Mouse (Mus musculus) embryonic facial prominence, embryonic 15.5 days (tissue): ENCODE data around the gene Sec14l5. TPM values are rescaled to one million over a fixed set of nuclear protein-coding genes. Genes with fewer than 3 reads are reported as not detected.

Source experiments
- ATAC-seq: fragments of 200-750 bp; cut with Nextera tagmentation; 2 replicates; pipeline ENCODE4 v1.8.0; 2017; ENCODE audit warnings: low read depth, moderate TSS enrichment; ENCODE audit not compliant: insufficient number of reproducible peaks, low FRiP score, low TSS enrichment
- H3K27ac ChIP-seq: fragments of 300-500 bp; sonication (generic); replicated peaks from 2 replicates; pipeline ENCODE4 v1.5.1; 2015; ENCODE audit warnings: mild to moderate bottlenecking, inconsistent platforms
- H3K27me3 ChIP-seq: fragments of 300-500 bp; sonication (generic); 2 replicates; pipeline ENCODE4 v1.6.1; 2015; ENCODE audit warnings: inconsistent platforms
- H3K36me3 ChIP-seq: fragments of 300-500 bp; sonication (generic); 2 replicates; pipeline ENCODE4 v1.6.1; 2015; ENCODE audit warnings: mild to moderate bottlenecking, inconsistent platforms
- H3K4me1 ChIP-seq: fragments of 300-500 bp; sonication (generic); 2 replicates; pipeline ENCODE4 v1.6.1; 2015; ENCODE audit warnings: inconsistent platforms
- H3K4me2 ChIP-seq: fragments of 300-500 bp; sonication (generic); replicated peaks from 2 replicates; pipeline ENCODE4 v1.6.1; 2015; ENCODE audit warnings: mild to moderate bottlenecking, inconsistent platforms
- H3K4me3 ChIP-seq: fragments of 300-500 bp; sonication (generic); replicated peaks from 2 replicates; pipeline ENCODE4 v1.5.1; 2015; ENCODE audit warnings: mild to moderate bottlenecking, inconsistent platforms
- H3K9ac ChIP-seq: fragments of 300-500 bp; sonication (generic); 2 replicates; pipeline ENCODE4 v1.6.1; 2015; ENCODE audit warnings: inconsistent platforms
- H3K9me3 ChIP-seq: fragments of 300-500 bp; sonication (generic); replicated peaks from 2 replicates; pipeline ENCODE4 v1.6.1; 2016; ENCODE audit warnings: inconsistent platforms
- WGBS: fragments of 180-500 bp; shearing (Covaris S2); methylation state at CpG from one replicate; pipeline ENCODE4 v1.1.7; 2015; 5-methylcytosine and 5-hydroxymethylcytosine counted together
- polyA plus RNA-seq: library from polyadenylated mRNA; unstranded; fragments of >200 nt; fragmentation: Nextera tagmentation; extraction: Ambion mirVana; gene quantifications from 2 replicates; pipeline ENCODE4 v1.2.1, GENCODE M21; 2015

Gene Sec14l5
- polyA plus RNA-seq, 1 experiment from 2014 or later, result 0.35 TPM

- no peaks in the 10 kb centered on the region for H3K9me3 ChIP-seq
- peak overlapping the region; percentile 54 for H3K4me2 ChIP-seq
- peak overlapping the region; percentile 43 for H3K4me3 ChIP-seq
- WGBS, result 2% methylated on average over 25 of the region's 25 CpGs
- H3K4me1 ChIP-seq, result peaks cover 59% of the 10 kb centered on the region
- no peaks in the 10 kb centered on the region for H3K36me3 ChIP-seq
- ATAC-seq, result no peak
- H3K27ac ChIP-seq, result peak overlapping the region; percentile 73
- H3K27me3 ChIP-seq, result peaks cover 44% of the 10 kb centered on the region
- no peak overlapping the region for H3K9ac ChIP-seq
These were observed 15.5 kb upstream of the Sec14l5 start for GRCm38 (mm10) chr16:5131251-5131922.

GRCm38 (mm10) chr16:5132401-5132801, 14.5 kb upstream of the Sec14l5 start, which contains the start of gene Ppl:
TSS of gene Ppl (minus strand) at chr16:5132421.
- Histone ChIP-seq H3K4me3 (peak within 1 kb of the TSS; percentile 43), H3K27me3 (peaks cover 44% of the 10 kb centered on the region), H3K9me3 (no peaks in the 10 kb centered on the region), H3K4me1 (peaks cover 59% of the 10 kb centered on the region), H3K9ac (peak within 1 kb of the TSS; percentile 4; the same call in 1 of the 2 replicates), H3K4me2 (peak within 1 kb of the TSS; percentile 54), H3K27ac (peak within 1 kb of the TSS; percentile 73), H3K36me3 (no peaks in the 10 kb centered on the region)
- under 1% methylated on average over 32 of the region's 39 CpGs for WGBS
- ATAC-seq, result peak; percentile 35

- H3K4me2 ChIP-seq, result peak overlapping the region; percentile 1; the same call in 1 of the 2 replicates
- H3K27ac ChIP-seq, result peak overlapping the region; percentile 78
- no peaks in the 10 kb centered on the region for H3K36me3 ChIP-seq
- H3K4me1 ChIP-seq, result peaks cover 55% of the 10 kb centered on the region
- no peak overlapping the region for H3K9ac ChIP-seq
- H3K9me3 ChIP-seq, result no peaks in the 10 kb centered on the region
- ATAC-seq, result peak; percentile 52
- peaks cover 40% of the 10 kb centered on the region for H3K27me3 ChIP-seq
- H3K4me3 ChIP-seq, result no peak overlapping the region
- 42% methylated on average over 14 of the region's 14 CpGs for WGBS
These were observed 12.1 kb upstream of the Sec14l5 start for GRCm38 (mm10) chr16:5134623-5135330.

DNA sequence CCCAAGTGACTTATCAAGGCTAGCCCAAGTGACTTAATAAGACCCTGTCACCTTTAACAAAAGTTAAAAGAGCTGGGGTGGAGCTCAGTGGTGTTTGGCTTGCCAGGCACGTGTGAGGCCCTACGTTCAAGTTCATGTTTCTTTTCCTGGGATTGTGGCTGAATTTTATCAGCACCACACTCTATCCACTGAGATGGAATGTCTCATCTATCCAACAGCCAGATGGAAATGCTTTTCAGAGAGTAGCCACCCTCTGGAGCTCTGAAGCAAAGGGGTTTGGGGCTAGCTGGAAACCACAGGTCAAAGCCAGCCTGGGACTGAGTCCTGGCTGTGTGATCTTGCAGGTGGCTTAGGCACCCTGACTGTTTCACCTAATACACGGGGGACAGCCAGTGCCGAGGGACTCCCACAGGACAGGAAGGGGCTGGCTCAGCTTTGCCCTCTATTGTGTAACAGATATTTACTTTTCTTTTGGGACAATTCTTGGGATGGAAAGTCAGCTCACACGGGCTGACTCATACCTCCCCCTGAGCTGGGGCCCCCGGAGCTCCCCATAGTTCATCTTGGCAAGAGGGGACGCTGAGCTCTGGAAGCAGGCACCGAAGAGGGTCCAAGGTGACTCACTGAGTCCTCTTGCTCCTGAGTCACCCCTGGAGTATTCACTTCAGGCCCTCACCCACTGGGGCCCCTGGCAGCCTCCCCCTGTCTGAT, 11.2 kb upstream of the Sec14l5 start:
- H3K27me3 ChIP-seq, result peaks cover 34% of the 10 kb centered on the region
- no peaks in the 10 kb centered on the region for H3K9me3 ChIP-seq
- H3K9ac ChIP-seq, result no peak overlapping the region
- peak overlapping the region; percentile 13; the same call in 1 of the 2 replicates for H3K4me2 ChIP-seq
- H3K4me3 ChIP-seq, result no peak overlapping the region
- H3K4me1 ChIP-seq, result peaks cover 56% of the 10 kb centered on the region
- H3K36me3 ChIP-seq, result no peaks in the 10 kb centered on the region
- 53% methylated on average over 8 of the region's 8 CpGs for WGBS
- no peak for ATAC-seq
- H3K27ac ChIP-seq, result peak overlapping the region; percentile 78

DNA sequence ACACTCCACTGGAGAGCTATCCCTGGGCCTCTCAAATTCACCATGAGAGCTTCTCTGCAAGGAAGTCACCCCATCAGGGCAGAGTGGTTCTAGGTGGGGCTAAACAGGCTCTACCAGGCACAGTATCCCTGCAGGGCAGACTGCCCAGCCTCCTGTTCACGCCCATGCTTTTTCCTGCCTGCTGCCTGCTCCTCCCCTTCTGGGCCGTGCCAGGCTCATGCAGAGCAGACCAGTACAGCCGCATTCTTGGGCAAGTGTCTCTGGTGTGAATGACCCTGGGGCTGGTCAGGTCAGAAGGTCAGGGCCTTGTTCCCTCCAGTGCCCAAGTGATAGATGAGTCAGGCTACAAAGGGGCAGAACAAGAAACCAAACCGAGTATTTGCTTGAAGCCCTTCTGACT, 10.4 kb upstream of the Sec14l5 start:
- Histone ChIP-seq H3K9ac (no peak overlapping the region), H3K36me3 (no peaks in the 10 kb centered on the region), H3K27ac (peak overlapping the region; percentile 78), H3K4me1 (peaks cover 49% of the 10 kb centered on the region), H3K9me3 (no peaks in the 10 kb centered on the region), H3K27me3 (peaks cover 26% of the 10 kb centered on the region), H3K4me3 (no peak overlapping the region), H3K4me2 (peak overlapping the region; percentile 13; the same call in 1 of the 2 replicates)
- WGBS, result 13% methylated on average over 4 of the region's 4 CpGs
- peak; percentile 22; the same call in 1 of the 2 replicates for ATAC-seq

DNA sequence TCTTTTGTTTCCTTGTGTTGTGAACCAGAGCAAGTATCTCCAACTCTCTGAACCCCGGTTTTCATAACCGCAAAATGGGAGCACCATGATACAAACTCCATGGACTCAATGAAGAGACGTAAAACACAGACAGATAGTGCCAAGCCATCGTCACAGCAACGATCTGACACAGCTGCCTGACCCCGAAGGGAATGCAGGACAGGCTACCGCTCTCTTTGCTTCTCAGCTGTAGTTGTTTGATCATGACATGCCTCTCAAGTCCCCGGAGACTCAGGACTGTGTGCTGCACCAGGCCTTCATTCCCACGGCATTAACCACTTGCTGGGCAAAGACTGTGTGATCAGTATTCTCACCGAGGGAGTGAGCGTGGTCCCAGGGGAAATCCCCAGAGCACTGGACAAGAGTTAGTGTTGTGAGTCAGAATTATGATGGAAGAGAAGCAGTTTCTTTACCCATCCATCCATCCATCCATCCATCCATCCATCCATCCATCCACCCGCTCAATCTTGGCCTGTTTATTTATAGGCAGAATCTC, 9.8 kb upstream of the Sec14l5 start:
- peaks cover 43% of the 10 kb centered on the region for H3K4me1 ChIP-seq
- no peaks in the 10 kb centered on the region for H3K36me3 ChIP-seq
- ATAC-seq, result no peak
- H3K27me3 ChIP-seq, result peaks cover 21% of the 10 kb centered on the region
- no peak overlapping the region for H3K4me3 ChIP-seq
- WGBS, result 65% methylated on average over 12 of the region's 12 CpGs
- 0 out of 2 replicates have a peak overlapping the region, but pooled peaks have one; percentile 78 for H3K27ac ChIP-seq
- H3K4me2 ChIP-seq, result no peak overlapping the region
- no peaks in the 10 kb centered on the region for H3K9me3 ChIP-seq
- H3K9ac ChIP-seq, result no peak overlapping the region

- H3K4me3 ChIP-seq, result no peak overlapping the region
- H3K4me2 ChIP-seq, result no peak overlapping the region
- peak; percentile 43; the same call in 1 of the 2 replicates for ATAC-seq
- no peak overlapping the region for H3K27ac ChIP-seq
- H3K4me1 ChIP-seq, result peaks cover 29% of the 10 kb centered on the region
- no peaks in the 10 kb centered on the region for H3K36me3 ChIP-seq
- WGBS, result 38% methylated on average over 4 of the region's 4 CpGs
- no peak overlapping the region for H3K9ac ChIP-seq
- no peaks in the 10 kb centered on the region for H3K27me3 ChIP-seq
- no peaks in the 10 kb centered on the region for H3K9me3 ChIP-seq
These were observed 7.2 kb upstream of the Sec14l5 start for GRCm38 (mm10) chr16:5139741-5140140.

GRCm38 (mm10) chr16:5145570-5145969, 1.3 kb upstream of the Sec14l5 start:
- H3K9me3 ChIP-seq, result no peaks in the 10 kb centered on the region
- no peak overlapping the region for H3K4me2 ChIP-seq
- no peaks in the 10 kb centered on the region for H3K36me3 ChIP-seq
- H3K27me3 ChIP-seq, result peaks cover 36% of the 10 kb centered on the region
- peaks cover 19% of the 10 kb centered on the region for H3K4me1 ChIP-seq
- ATAC-seq, result no peak
- no peak overlapping the region for H3K9ac ChIP-seq
- no peak overlapping the region for H3K27ac ChIP-seq
- H3K4me3 ChIP-seq, result no peak overlapping the region
- 0% methylated on average over 7 of the region's 7 CpGs for WGBS

DNA sequence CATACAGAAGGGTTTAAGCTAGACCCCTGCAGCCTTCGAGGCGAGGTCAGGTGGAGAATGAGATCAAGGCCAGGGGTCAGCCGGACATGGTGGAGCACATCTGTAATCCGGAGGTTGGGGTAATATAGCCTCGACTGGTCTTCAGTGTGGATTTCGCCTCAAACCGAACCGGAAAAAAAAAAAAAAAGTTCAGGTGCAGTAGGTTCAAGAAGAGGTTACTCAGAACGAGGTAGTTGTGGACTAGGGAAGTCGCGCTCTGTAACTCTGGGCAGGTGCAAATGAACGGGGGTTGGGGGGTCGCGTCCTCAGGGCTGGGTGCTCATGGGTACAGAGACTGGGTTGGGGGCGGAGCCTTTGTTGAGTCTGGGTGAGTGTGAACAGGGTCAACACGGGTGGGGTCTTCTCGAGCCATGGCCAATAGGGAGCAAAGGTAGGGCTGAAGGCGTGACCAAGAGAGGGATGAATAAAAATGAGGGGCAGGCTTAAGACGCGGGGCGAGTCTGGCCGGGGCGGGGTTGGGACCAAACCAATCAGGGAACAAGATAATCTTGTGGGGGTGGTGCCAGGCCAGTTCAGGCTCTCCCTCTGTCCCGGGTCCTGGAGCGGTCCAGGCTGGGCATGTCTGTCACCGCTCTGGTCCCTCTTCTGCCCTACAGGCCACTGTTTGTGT, 407 bp upstream of the Sec14l5 start:
- H3K9me3 ChIP-seq, result no peaks in the 10 kb centered on the region
- H3K27ac ChIP-seq, result no peak overlapping the region
- H3K9ac ChIP-seq, result no peak overlapping the region
- no peaks in the 10 kb centered on the region for H3K36me3 ChIP-seq
- 1% methylated on average over 26 of the region's 26 CpGs for WGBS
- H3K4me2 ChIP-seq, result peak overlapping the region; percentile 54
- peak; percentile 86 for ATAC-seq
- H3K4me3 ChIP-seq, result peak overlapping the region; percentile 33
- H3K4me1 ChIP-seq, result peaks cover 18% of the 10 kb centered on the region; the same call in 1 of the 2 replicates
- H3K27me3 ChIP-seq, result peaks cover 36% of the 10 kb centered on the region

- peaks cover 15% of the 10 kb centered on the region; the same call in 1 of the 2 replicates for H3K4me1 ChIP-seq
- H3K27me3 ChIP-seq, result peaks cover 36% of the 10 kb centered on the region
- no peak overlapping the region for H3K9ac ChIP-seq
- no peak overlapping the region for H3K27ac ChIP-seq
- 48% methylated on average over 10 of the region's 10 CpGs for WGBS
- ATAC-seq, result no peak
- no peaks in the 10 kb centered on the region for H3K9me3 ChIP-seq
- no peak overlapping the region for H3K4me2 ChIP-seq
- no peaks in the 10 kb centered on the region for H3K36me3 ChIP-seq
- no peak overlapping the region for H3K4me3 ChIP-seq
These were observed 3.6 kb downstream of the Sec14l5 start for GRCm38 (mm10) chr16:5150544-5150943.
